Mouse (Mus musculus) adrenal gland, postnatal 25 days (tissue): ENCODE results near the gene Slamf9. TPM values are rescaled to one million over a fixed set of nuclear protein-coding genes. Genes with fewer than 3 reads are reported as not detected.

ENCODE experiments used
- DNase-seq: peaks from one replicate; pipeline ENCODE4 v3.0.0; 2021; ENCODE audit warnings: mixed read lengths
- long read RNA-seq: library from polyadenylated mRNA; stranded (forward); transcript quantifications from one replicate; pipeline ENCODE4 v2.0.0, GENCODE M21; 2021
- total RNA-seq: library from RNA; stranded (reverse); gene quantifications from 2 replicates; pipeline ENCODE4 v1.2.3, GENCODE M21; 2021

Slamf9 gene
- total RNA-seq: 1.9 and 3.4 TPM in 2 replicates
- long read RNA-seq, partial matches to known transcripts: 0 of 1 reads
- long read RNA-seq, other reads (novel, unspliced or antisense): 1 of 1 reads

DNA sequence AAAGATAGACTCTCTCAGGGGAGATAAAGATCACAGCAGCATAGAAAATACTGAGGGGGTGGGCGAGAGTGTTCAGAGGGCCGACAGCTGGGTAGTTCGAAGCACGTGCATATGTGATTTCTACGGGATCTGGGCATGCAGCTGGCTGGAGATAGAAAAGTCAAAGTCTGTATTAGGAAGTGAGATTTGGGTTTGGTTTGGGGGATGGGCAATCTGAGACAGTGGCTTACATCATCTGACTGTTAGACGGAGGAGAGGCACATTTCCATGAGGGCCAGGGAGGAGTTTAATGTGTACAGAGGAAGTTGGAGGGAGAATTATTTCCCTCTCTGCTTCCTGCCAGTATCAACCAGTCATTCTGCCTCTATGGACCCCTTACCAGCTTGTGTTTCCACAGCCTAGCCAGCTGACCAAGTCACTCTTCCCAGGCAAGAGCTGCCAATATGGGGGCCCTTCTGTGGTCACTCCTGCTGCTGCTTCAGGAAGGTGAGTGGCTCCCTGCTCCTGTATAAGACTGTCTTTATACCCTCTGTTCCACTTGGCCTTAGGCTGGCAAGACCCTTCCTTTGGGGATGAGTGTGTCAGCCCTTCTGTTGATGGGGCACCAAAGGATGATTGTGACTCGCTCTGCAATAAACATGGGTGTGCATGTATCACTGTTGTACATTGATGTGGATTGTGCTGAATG is at the start of gene Slamf9:
TSS of gene Slamf9 (plus strand) at position 305 of the 688 bp plus-strand sequence.
- no peak for DNase-seq

DNA sequence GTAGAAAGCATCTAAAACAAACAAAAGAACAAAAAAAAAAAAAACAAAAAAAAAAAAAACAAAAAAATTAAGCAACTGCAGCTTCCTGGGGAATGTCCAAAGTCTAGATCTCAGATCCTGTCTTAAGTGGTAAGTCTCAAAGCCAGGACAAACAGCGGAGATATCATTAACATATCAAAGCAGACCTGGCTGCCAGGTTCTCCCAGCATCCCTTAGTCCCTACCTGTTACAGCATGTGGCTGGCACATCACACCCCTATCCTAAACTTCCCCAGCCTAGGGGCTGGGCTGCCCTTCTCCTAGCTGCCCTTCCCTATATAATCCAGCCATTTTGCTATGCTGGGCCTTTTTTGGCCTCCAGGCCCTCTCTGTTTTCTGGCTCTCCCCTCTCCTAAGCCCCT is 48.7 kb upstream of the Slamf9 start:
- DNase-seq: no peak

DNA sequence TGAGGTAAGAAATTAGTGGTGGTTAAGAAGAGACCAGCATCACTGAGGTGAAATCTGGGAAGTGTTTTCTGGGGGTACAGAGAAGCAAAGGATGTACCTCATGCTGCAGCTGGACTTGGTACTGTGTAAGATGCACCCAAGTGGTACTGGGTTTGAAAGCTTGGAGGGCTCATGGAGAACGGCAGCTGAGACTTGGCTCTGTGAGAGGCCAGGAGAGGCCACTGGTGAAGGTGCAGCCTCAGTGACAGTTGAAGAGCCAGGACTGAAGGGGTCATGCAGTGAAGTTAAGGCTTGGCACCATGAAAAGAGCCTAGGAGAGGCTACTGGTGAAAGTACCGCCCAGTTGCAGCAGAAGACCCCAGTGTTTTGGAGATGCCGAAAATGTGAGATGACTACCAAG is 47.3 kb upstream of the Slamf9 start:
- DNase-seq: no peak

GRCm38 (mm10) chr1:172428614-172429013 is 46.5 kb upstream of the Slamf9 start:
- no peak for DNase-seq

- no peak for DNase-seq
These were observed 44.4 kb upstream of the Slamf9 start for GRCm38 (mm10) chr1:172430731-172431220.

- peak; percentile 8 for DNase-seq
These were observed 43.1 kb upstream of the Slamf9 start for GRCm38 (mm10) chr1:172431836-172432586.

DNA sequence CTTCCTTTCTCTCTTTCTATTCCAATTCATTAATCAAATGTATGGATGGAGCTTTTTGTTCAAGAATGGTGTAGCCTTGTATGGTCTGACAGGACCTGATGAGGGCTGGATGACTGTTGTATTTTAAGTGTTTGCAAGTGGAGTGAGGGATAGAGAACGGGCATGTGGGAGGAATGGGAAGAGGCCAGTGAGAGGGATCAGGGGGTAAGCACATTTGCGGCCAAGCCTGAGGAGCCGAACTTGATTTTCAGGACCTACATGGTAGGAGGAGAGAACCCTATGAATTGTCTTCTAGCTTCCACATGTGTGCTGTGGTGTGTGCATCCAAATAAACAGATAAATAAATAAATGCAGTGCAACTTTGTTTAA is 42.6 kb upstream of the Slamf9 start:
- no peak for DNase-seq

DNA sequence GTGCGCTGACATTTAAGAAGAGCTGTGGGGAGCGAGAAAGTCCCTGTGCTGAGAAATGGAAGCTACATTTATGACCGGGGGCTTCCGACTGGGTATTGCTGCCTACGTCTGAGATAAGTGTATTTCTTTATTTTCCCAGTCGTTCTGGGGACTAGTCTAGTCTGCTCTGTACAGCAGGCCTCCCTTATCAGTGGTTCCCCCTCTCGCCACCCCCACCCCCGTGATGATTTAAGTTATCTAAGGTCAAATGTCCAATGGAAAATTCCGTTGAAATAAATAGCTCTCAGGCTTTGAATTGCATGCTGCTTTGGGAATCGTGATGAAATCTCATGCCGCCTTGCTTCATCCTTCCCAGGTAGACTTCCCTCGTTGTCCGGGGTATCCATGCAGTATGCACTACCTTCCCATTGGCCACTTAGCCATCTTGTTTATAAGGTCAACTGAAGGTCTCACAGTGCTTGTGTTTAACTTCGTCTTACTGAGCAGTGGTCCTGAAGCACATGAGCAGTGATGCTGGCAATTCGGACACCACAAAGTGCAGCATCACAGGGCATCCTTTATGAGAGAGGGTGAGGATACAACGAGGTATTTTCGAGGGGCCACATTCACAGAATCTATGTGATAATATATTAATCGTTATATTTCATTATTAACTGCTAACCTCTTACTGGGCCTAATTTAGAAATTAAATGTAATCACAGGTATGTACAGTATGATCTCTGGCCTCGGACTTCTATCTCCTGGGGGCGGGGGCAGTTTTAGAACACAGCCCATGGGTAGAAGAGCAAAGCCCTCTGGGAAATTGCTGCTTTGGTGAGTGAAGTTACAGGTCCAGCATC is 41.9 kb upstream of the Slamf9 start:
- no peak for DNase-seq

- DNase-seq: no peak
These were observed 41.4 kb upstream of the Slamf9 start for GRCm38 (mm10) chr1:172433851-172434165.

- DNase-seq: no peak
These were observed 38.4 kb upstream of the Slamf9 start for GRCm38 (mm10) chr1:172436785-172437184.

DNA sequence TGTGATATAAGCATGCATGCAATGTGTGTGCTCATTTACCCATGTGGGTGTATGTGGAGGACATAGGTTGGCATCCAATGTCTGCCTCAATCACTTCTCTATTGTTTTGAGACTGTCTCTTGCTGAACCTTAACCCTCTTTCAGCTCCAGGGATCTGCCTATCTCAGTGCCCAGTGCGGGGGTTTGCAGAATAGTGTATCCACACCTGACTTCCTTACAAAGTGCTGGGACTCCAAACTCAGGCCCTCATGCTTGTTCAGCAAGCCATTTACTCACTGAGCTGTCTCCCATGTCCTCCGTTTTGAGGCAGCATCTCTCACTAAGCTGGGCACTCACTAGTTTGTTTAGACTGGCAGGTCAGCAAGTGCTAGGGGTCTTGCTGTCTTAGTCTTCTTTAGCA is 36.5 kb upstream of the Slamf9 start:
- no peak for DNase-seq

DNA sequence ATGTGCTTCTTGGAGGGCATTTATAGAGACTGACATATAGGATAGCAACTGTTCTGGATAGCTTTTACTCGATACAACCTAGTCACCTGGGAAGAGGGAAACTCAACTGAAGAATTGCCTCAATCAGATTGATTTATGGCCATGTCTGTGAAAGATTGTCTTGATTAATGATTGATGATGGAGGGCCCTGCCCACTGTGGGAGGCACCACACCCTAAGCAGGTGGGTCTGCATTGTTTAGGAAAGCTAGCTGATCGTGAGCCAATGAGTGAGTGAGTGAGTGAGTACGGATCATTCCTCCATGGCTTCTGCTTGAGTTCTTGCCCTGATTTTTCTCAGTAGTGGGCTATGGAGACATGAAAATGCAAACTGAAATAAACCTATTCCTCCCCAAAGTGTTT is 34.6 kb upstream of the Slamf9 start:
- DNase-seq: no peak

DNA sequence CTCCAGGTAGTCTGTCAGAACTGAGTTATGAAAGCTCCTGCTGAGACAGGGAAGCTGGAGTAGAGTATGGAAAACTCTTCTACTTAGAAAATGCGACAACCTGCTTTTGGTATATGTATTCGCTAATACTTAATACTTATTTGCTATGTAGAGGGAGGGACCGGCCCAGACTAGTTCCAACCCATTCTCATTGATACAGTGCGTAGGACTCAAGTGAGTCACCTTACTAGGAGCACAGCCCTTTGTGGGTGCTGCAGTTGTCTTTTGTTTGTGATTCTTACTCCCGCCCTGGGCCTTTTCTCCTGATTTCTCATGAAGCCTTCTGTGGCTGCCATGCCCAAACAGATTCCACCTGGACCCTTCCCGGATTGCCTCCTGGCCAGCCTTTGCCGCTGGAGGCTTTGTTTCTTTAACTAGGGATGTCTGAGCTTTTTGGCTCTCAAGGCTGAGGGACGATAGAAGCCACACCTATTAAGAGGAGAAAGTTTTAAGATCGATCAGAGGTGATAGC is 33.2 kb upstream of the Slamf9 start:
- DNase-seq: no peak

GRCm38 (mm10) chr1:172450226-172450625 is 24.9 kb upstream of the Slamf9 start:
- DNase-seq: no peak

- DNase-seq: no peak
These were observed 24.2 kb upstream of the Slamf9 start for GRCm38 (mm10) chr1:172450848-172451470.

DNA sequence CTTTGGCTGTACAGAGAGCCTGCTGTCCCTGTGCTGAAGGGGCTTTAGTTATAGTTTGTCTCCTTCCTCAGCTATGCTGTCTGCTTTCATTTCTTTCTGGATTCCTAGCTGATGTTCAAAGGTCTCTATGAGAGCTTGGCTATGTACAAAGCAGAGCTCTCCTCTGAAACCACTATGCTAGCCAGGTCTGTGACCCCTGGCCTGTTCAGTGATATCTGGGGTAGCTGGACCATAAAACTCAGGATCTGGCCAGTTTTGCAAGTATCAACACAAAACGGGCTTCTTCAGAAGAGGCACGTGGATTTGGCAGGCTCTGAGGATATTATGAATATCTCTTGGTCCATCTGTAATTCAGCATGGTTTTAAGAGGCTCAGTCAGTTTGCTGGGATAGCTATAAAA is 22.2 kb upstream of the Slamf9 start:
- no peak for DNase-seq

- DNase-seq: no peak
These were observed 21.3 kb upstream of the Slamf9 start for GRCm38 (mm10) chr1:172453810-172454209.

- no peak for DNase-seq
These were observed 19.7 kb upstream of the Slamf9 start for GRCm38 (mm10) chr1:172455416-172455815.

DNA sequence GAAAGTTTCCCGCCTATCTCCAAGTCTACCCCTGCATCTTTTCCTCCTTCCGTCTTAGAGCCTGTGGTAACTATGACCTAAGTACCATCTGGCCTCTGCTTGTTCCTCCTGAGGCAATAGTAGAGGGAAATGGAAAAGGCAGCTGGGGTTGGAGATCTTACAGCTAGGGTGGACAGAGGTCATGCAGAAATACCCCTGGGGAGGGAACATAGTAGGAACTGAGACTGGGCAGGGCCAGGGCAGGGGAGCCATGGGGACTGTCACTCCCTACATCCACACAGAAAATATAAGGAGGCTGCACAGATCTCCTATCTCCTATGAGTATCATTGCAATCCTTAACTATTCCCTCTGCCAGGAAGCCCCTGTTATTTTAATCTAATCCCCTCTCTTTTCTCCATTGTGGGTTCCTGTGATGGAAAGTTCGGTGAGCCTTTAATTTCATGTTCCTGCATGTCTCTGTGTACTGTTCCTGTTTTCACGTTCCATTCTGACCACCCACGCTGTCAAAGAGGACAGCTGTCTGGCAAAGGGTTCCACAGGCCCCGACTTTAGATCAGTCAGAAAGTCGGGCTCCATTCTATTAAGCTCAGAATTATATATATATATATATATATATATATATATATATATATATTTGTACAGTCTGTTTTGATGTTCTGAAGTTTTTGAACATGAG is 19.0 kb upstream of the Slamf9 start:
- no peak for DNase-seq

- DNase-seq: no peak
These were observed 18.0 kb upstream of the Slamf9 start for GRCm38 (mm10) chr1:172457196-172457595.

DNA sequence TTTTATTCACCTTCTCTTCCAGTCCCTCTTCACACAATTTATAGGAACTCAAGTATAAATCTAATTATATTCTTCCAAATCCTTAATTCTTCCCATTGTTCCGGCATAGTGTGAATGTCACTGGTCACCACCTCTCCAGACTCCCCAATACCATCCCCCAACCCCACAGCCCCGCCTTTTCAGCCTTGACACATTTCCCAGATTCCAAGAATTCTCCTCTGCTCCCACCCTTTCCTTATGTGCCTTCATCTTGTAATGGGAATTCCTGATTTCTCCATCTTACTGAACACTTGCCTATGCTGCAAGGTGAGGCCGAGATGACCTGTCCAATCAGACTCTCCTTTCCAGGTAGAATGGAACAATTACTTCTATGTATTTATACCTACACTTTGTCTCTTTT is 17.1 kb upstream of the Slamf9 start:
- DNase-seq: no peak

- no peak for DNase-seq
These were observed 13.6 kb upstream of the Slamf9 start for GRCm38 (mm10) chr1:172461602-172462001.
